Mouse (Mus musculus): ENCODE results near the gene En2. TPM values are rescaled to one million over a fixed set of nuclear protein-coding genes. Genes with fewer than 3 reads are reported as not detected.

The En2 gene
- polyA plus RNA-seq, 1 experiment, result 72.9 TPM

DNA sequence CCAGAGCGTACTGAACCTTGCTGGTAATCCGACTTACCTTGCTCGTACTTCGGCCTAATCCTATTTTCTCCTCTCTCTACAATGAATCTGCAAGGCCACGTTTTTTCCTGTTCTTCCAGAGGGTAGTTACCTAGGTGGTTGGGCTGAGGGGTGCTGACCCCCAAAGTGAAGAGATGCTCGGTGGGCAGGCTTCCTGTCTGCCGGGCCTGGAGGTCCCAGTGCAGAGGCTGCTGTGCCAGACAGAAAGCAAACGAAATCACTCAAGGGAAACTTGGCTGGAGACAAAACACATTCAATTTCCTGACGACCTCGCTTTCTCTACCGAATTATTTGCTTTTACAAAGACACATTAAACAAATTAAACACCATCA is 42.1 kb upstream of the En2 start:
- 39% methylated on average over 11 of the region's 11 CpGs for WGBS
- Histone ChIP-seq H3K27me3 (ENCODE audit: control insufficient read depth, insufficient read depth, low read length) (no peaks in the 10 kb centered on the region), H3K4me3 (replicated peaks; ENCODE audit: insufficient read depth, low read depth, low read length) (no peak overlapping the region), H3K27ac (ENCODE audit: insufficient read depth, low read length) (no peak overlapping the region; the same call in 1 of the 2 replicates), H3K4me1 (ENCODE audit: control insufficient read depth, insufficient read depth, low read length) (peaks cover 12% of the 10 kb centered on the region; the same call in 1 of the 2 replicates)
- DNase-seq, result no peak
- no peak for TF ChIP-seq POLR2A (IDR thresholded peaks at IDR 0.05; ENCODE audit: borderline replicate concordance, insufficient read depth, low read length)
- no peak for TF ChIP-seq CTCF (IDR thresholded peaks at IDR 0.05; ENCODE audit: borderline replicate concordance, insufficient read depth, low read depth, low read length)

DNA sequence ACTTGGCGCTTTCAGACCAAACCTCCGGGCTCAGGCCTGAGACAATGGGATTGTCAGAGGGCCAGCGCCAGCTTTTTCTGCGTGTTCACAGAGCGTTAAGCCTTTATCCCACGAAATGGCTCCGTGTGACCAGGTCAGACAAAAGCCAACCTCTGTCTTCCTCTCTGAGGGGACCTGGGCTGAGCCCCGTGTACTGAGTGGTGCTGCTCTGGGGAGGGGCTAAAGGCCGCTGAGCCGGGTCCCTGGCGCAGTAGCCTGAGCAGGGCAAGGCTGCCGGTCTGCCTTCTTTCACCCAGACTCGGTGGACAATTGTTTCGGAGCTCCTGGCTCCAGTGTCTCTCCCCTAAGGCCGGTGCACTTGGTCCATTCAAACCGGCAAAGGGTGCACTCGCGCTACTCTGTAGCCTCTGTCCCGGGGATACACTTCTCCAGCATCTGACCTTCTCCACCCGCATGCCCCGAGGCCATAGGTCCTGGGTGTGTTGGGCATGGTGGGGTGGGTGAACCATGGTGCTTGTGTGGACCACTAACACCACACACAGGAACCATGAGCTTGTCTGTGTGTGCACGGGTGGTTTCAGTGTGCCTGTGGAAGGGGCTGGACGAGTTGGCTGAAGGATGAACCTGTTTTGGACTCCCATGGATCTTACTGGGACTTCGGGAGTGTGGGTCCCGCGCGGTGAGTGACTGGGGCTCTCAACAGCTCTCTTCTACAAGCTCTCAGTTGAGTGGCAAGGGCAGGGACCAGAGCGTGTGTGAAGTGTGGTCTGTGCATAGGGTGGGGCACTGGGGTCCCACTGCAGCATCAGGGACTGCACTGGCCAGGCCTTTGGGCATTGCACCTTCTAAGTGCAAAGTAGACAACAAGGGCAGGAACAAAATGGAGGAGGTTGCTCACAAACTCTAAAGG is 40.9 kb upstream of the En2 start:
- no peaks in the 10 kb centered on the region for H3K27me3 ChIP-seq (ENCODE audit: control insufficient read depth, insufficient read depth, low read length)
- H3K4me3 ChIP-seq (replicated peaks; ENCODE audit: insufficient read depth, low read depth, low read length), result no peak overlapping the region
- peaks cover 8% of the 10 kb centered on the region; the same call in 1 of the 2 replicates for H3K4me1 ChIP-seq (ENCODE audit: control insufficient read depth, insufficient read depth, low read length)
- 72% methylated on average over 28 of the region's 28 CpGs for WGBS
- no peak for TF ChIP-seq CTCF (IDR thresholded peaks at IDR 0.05; ENCODE audit: borderline replicate concordance, insufficient read depth, low read depth, low read length)
- TF ChIP-seq POLR2A (IDR thresholded peaks at IDR 0.05; ENCODE audit: borderline replicate concordance, insufficient read depth, low read length), result no peak
- DNase-seq, result no peak
- H3K27ac ChIP-seq (ENCODE audit: insufficient read depth, low read length), result no peak overlapping the region

DNA sequence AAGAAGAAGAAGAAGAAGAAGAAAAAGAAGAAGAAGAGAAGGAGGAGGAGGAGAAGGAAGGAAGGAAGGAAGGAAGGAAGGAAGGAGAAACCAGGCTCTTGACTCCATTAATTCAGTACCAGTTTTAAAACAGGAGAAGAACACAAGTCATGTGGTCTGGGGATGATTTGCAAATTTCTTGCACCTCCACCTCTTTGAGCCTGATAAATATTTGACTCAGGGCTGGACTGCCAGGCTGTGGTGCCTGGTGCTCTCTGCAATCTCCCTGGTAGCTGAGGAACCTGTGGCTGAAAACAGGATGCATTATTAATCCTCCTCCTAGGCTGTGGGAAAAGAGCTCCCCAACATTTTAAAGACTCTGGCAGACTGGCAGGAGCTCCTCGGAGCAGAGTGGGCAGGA is 36.6 kb upstream of the En2 start:
- no peak for DNase-seq
- no peaks in the 10 kb centered on the region; the same call in 1 of the 2 replicates for H3K4me1 ChIP-seq (ENCODE audit: control insufficient read depth, insufficient read depth, low read length)
- no peak overlapping the region for H3K27ac ChIP-seq (ENCODE audit: insufficient read depth, low read length)
- TF ChIP-seq CTCF (IDR thresholded peaks at IDR 0.05; ENCODE audit: borderline replicate concordance, insufficient read depth, low read depth, low read length), result no peak
- 41% methylated on average over 1 of the region's 1 CpGs for whole genome bisulfite sequencing
- H3K27me3 ChIP-seq (ENCODE audit: control insufficient read depth, insufficient read depth, low read length), result no peaks in the 10 kb centered on the region
- no peak overlapping the region for H3K4me3 ChIP-seq (replicated peaks; ENCODE audit: insufficient read depth, low read depth, low read length)

DNA sequence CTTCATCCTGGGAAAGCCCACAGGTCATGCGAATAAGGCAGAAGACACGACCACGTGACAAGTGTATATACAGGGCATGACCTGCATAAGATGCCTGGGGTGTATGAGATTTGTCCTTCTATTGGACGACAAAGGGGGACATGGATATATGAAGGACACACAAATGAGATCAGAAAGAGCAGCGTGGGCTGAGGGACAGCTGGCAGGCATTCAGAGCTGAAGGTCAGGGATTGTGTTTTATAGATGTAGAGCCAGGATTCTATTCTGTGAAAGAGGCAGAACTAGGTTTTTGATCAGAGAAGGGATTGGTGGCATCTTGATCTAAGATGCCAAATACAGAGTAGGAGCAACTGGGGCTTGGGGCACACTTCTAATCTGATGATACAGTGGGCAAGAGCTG is 33.3 kb upstream of the En2 start:
- DNase-seq, result no peak

DNA sequence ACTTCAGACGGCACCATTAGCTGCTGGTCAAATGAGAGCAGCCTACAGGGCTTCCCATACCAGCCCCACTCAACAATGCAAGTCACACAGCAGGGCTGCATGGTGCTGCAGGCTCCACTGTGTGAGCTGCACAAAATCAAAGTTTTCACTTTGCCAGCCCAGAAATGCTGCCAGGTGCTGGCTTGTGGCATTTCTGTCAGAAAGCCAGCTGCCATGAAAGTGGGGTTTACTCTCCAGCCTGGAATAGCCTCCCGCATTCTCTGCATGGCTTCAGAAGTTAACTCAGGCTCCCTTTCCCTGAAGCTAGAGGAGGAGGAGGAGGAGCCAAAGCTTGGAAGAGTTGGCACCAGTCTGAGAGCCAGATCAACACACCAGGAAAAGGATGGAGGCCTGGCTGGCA is 29.1 kb upstream of the En2 start:
- no peak for TF ChIP-seq CTCF (IDR thresholded peaks at IDR 0.05; ENCODE audit: borderline replicate concordance, insufficient read depth, low read depth, low read length)
- TF ChIP-seq POLR2A (IDR thresholded peaks at IDR 0.05; ENCODE audit: borderline replicate concordance, insufficient read depth, low read length), result no peak
- H3K27ac ChIP-seq (ENCODE audit: insufficient read depth, low read length), result no peak overlapping the region
- peak in 1 of 2 experiments; percentile 41 for DNase-seq
- 33% methylated on average over 2 of the region's 2 CpGs for WGBS
- H3K27me3 ChIP-seq (ENCODE audit: control insufficient read depth, insufficient read depth, low read length), result no peaks in the 10 kb centered on the region
- H3K4me1 ChIP-seq (ENCODE audit: control insufficient read depth, insufficient read depth, low read length), result peaks cover 4% of the 10 kb centered on the region; the same call in 1 of the 2 replicates
- H3K4me3 ChIP-seq (replicated peaks; ENCODE audit: insufficient read depth, low read depth, low read length), result no peak overlapping the region

More for the DNA sequence above, 33.3 kb upstream of the En2 start:
- WGBS, result 74% methylated on average over 5 of the region's 5 CpGs
- Histone ChIP-seq H3K4me1 (ENCODE audit: control insufficient read depth, insufficient read depth, low read length) (peaks cover 4% of the 10 kb centered on the region; the same call in 1 of the 2 replicates), H3K27me3 (ENCODE audit: control insufficient read depth, insufficient read depth, low read length) (no peaks in the 10 kb centered on the region), H3K4me3 (replicated peaks; ENCODE audit: insufficient read depth, low read depth, low read length) (no peak overlapping the region), H3K27ac (ENCODE audit: insufficient read depth, low read length) (no peak overlapping the region)
- TF ChIP-seq POLR2A (IDR thresholded peaks at IDR 0.05; ENCODE audit: borderline replicate concordance, insufficient read depth, low read length), result no peak
- no peak for TF ChIP-seq CTCF (IDR thresholded peaks at IDR 0.05; ENCODE audit: borderline replicate concordance, insufficient read depth, low read depth, low read length)

DNA sequence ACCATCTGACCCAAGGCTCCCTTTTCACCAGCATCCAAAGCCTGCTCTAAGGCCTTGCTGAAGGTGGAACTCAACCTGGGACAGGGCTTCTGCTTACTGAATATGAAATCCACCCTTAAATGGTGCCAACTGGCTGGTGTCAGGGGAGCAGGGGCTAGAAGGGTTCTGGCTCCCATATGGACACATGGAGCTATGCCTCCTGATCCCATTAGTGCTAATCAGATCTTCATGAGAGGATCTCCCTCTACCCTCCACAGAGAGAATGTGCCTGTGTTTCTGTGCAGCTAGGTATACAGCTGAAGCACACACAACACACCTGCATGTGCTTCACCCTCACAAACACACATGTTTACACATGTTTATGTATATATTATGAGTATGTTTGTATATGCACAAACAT is 20.9 kb upstream of the En2 start:
- TF ChIP-seq CTCF (IDR thresholded peaks at IDR 0.05; ENCODE audit: borderline replicate concordance, insufficient read depth, low read depth, low read length) (no peak), POLR2A (IDR thresholded peaks at IDR 0.05; ENCODE audit: borderline replicate concordance, insufficient read depth, low read length) (no peak)

DNA sequence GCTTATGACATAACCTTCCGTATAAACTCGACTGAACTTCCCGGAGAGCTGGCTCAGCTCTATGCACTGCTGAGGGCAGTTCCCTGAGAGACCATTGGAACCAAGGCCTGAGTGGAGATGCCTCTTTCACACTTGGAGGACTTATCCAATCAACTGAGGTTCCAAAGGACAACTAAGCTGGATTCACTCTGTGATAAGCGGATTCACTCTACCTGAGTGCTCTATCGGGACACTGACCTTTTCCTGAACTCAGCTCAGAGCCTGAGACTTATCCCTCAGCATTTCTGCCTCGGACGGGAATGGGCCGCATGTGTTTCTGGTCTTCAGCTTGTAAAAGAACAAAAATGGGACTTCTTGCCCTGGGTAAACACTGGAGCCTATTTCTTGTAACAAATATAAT is 19.5 kb upstream of the En2 start:
- Histone ChIP-seq H3K4me3 (replicated peaks; ENCODE audit: insufficient read depth, low read depth, low read length) (no peak overlapping the region), H3K4me1 (ENCODE audit: control insufficient read depth, insufficient read depth, low read length) (peaks cover 21% of the 10 kb centered on the region), H3K27ac (ENCODE audit: insufficient read depth, low read length) (no peak overlapping the region), H3K27me3 (ENCODE audit: control insufficient read depth, insufficient read depth, low read length) (no peaks in the 10 kb centered on the region)
- no peak for DNase-seq
- WGBS, result 86% methylated on average over 8 of the region's 8 CpGs
- TF ChIP-seq POLR2A (IDR thresholded peaks at IDR 0.05; ENCODE audit: borderline replicate concordance, insufficient read depth, low read length) (no peak), CTCF (IDR thresholded peaks at IDR 0.05; ENCODE audit: borderline replicate concordance, insufficient read depth, low read depth, low read length) (no peak)

More for the DNA sequence above, 20.9 kb upstream of the En2 start:
- no peak for DNase-seq
- no peak overlapping the region for H3K27ac ChIP-seq (ENCODE audit: insufficient read depth, low read length)
- H3K4me1 ChIP-seq (ENCODE audit: control insufficient read depth, insufficient read depth, low read length), result peaks cover 16% of the 10 kb centered on the region
- H3K4me3 ChIP-seq (replicated peaks; ENCODE audit: insufficient read depth, low read depth, low read length), result no peak overlapping the region
- no peaks in the 10 kb centered on the region for H3K27me3 ChIP-seq (ENCODE audit: control insufficient read depth, insufficient read depth, low read length)

DNA sequence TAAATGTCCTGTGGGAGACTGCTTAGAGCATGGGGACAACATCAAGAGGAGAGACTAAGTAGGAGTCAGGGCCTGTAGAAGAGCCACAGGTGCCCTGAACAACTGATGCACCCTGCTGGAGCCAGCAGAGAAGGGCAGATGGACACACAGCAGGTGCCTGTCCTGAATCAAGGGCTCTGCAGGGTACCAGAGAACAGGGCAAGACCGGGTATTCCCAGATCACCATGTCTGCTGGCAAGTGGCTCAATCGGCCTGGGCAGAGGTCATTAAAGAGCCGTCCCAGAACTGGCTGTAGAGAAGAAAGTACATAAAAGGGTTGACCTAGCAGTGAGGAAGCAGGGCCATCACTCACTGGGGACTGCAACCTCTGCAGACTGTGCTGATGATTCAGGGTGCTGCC is 17.0 kb upstream of the En2 start:
- Histone ChIP-seq H3K4me3 (replicated peaks; ENCODE audit: insufficient read depth, low read depth, low read length) (no peak overlapping the region), H3K27me3 (ENCODE audit: control insufficient read depth, insufficient read depth, low read length) (no peaks in the 10 kb centered on the region), H3K4me1 (ENCODE audit: control insufficient read depth, insufficient read depth, low read length) (peaks cover 21% of the 10 kb centered on the region), H3K27ac (ENCODE audit: insufficient read depth, low read length) (no peak overlapping the region)
- WGBS, result 1% methylated on average over 3 of the region's 3 CpGs
- DNase-seq, result peak; percentile 90 to 92
- TF ChIP-seq POLR2A (IDR thresholded peaks at IDR 0.05; ENCODE audit: borderline replicate concordance, insufficient read depth, low read length) (no peak), CTCF (IDR thresholded peaks at IDR 0.05; ENCODE audit: borderline replicate concordance, insufficient read depth, low read depth, low read length) (no peak)
